Mouse (Mus musculus) right cerebral cortex, adult 18-20 months (tissue): Measurements from ENCODE around the gene Rnf8.

Experiments
- DNase-seq: peaks from one replicate; pipeline ENCODE4 v3.0.0; 2022; ENCODE audit warnings: mixed read lengths

The Rnf8 gene

GRCm38 (mm10) chr17:29628946-29629345 is 14.4 kb downstream of the Rnf8 start:
- DNase-seq: no peak

DNA sequence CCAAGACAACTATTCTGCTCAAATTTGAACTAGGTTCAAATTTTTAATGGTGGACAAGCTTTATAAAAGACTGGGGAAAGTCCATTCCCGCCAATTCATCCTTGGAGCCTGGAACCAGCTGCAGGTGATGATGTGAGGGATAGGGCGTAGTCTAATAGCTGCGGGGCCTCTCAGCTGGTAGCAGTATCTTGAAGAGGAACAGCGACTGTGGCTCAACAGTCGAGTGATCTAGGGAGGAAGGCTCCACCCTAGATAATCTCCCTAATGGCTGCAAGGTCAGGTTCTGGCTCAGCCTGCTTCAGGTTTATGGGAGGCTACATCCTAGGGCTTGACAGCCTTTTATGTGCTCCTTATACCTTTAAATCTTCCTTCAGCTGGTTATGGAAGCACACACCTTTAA is 15.0 kb downstream of the Rnf8 start:
- DNase-seq: no peak

- DNase-seq: no peak
Observed at GRCm38 (mm10) chr17:29632312-29632711, 17.7 kb downstream of the Rnf8 start.

DNA sequence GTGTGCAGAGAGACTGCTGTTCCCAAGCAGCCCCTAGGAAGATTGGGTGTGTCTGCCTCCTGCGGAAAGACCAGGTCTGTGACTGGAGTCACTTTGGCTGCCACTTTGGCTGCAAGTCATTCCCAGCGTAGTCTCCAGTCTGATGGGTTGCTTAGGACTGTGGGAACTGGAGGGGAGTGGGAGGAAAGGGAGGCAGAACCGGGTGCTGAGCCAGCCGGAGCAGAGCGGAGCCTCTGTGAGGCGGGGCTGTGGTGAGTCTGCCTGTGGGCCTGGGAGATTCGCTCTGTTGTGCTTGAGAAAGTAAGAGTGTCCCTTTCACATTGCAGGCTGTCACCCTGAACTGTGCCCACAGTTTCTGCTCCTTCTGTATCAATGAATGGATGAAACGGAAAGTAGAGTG is 20.9 kb downstream of the Rnf8 start:
- DNase-seq: peak; percentile 40

GRCm38 (mm10) chr17:29636118-29636517 is 21.5 kb downstream of the Rnf8 start:
- peak; percentile 45 for DNase-seq

- DNase-seq: no peak
Observed at GRCm38 (mm10) chr17:29637377-29637776, 22.8 kb downstream of the Rnf8 start.

- DNase-seq: no peak
Observed at GRCm38 (mm10) chr17:29637895-29638294, 23.3 kb downstream of the Rnf8 start.

GRCm38 (mm10) chr17:29640971-29641370 is 26.4 kb downstream of the Rnf8 start:
- no peak for DNase-seq

DNA sequence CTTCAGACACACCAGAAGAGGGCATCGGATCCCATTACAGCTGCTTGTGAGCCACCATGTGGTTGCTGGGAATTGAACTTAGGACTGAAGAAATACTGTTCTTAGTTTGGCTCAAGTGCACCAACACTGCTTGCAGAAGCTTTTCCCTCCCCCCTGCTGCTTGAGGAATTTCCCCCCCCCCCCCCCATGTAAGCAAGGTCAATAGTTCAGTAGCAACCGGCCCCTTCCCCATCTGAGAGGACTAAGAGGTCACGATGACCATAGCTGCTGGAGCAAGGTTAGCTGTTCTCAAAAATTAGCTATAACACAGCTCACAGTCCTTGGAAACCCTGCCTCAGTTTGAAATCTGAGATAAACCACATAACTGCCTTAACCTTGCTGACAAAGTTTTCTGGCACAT is 27.6 kb downstream of the Rnf8 start:
- no peak for DNase-seq

DNA sequence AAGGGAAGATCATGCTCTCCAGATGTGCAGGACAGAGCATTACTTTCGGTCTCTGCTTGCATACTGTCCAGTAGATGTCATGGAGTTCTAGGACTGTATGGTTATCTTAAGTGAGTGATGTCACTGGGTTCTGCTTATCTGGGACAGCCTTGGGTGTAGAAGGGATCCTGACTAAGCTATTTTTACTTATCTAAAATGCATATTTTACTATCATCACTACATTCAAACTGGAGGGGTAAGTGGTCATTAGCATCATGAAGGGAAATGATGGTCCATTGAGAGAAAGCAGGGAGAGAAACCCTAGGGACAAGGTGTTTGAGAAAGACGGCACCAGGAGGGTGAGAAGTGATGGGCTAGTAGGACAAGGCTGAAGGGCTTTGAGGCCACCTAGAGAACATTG is 43.7 kb downstream of the Rnf8 start:
- DNase-seq: no peak

- peak; percentile 95 for DNase-seq
Observed at GRCm38 (mm10) chr17:29660076-29660761, 45.6 kb downstream of the Rnf8 start, which contains the start of gene Cmtr1. Cmtr1 (plus strand) TSS chr17:29660595.

DNA sequence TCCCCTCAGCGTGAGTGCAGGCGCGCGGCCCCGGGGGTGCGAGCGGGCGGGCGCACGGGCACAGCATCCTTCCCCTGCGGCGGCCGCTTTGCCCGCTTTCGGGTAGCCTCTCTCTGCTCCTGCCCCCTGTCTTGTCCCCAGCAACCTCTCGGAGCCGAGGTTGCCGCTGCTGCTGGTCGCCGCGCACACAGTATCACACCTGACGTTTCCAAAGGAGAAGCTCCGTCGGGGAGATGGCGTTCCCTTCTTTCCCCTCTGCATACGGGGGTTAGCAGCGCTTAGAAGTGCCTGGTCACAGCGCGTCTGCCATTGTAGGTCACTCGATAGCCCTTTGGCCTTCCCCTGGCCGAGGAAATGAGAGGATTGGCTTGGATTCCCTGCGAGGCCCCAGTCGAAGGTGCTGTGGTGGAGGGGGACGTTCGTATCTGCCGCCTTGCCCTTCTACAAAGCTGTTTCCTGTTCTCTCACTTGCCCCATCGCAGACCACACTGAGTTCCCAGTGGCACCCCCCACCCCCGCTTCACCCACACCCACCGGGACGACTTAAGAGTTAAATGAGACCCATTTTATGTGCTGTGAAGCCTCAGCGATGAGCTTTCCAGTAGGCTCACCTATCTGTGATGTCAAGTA is 46.3 kb downstream of the Rnf8 start:
- DNase-seq: no peak

DNA sequence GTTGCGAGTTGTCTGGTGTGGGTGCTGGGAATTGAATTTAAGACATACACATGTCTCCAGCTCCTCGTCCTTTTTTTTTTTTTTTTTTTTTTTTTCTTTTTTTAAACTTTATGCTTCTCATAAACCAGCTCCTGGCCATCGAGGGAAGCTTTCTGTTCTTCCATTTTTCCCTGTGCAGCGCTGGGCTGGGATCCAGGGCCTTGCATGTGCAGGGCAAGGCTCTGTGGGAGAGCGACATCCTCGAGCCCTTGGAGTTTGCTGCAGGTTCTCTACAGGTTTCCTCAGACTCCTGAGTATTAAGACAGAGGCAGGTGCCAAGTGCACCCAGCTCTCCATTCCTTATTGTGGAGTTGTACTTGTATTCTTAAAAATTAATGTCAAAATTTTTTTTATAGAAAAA is 47.6 kb downstream of the Rnf8 start:
- no peak for DNase-seq

- DNase-seq: peak; percentile 67
Observed at GRCm38 (mm10) chr17:29668051-29668986, 53.7 kb downstream of the Rnf8 start.

GRCm38 (mm10) chr17:29669030-29669429 is 54.4 kb downstream of the Rnf8 start:
- no peak for DNase-seq

DNA sequence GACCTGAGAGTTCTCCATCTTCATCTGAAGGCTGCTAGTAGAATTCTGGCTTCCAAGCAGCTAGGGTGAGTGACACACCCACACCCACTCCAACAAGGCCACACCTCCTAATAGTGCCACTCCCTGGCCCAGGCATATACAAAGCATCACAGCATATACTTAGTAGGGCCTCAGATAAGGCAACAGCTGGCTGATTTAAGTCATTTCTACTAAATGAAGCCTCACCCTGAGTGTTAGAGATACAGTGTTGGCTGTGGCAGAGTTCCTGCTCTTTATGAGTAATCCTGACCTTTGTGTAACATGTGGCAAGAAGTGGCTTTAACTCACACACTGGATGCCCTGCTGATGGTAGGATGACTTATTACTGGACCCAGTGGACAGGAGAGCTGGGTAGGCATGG is 55.3 kb downstream of the Rnf8 start:
- DNase-seq: no peak

GRCm38 (mm10) chr17:29671021-29671420 is 56.4 kb downstream of the Rnf8 start:
- no peak for DNase-seq

- no peak for DNase-seq
Observed at GRCm38 (mm10) chr17:29673325-29673724, 58.7 kb downstream of the Rnf8 start.

GRCm38 (mm10) chr17:29678526-29678925 is 63.9 kb downstream of the Rnf8 start:
- DNase-seq: no peak

- no peak for DNase-seq
Observed at GRCm38 (mm10) chr17:29679038-29679767, 64.6 kb downstream of the Rnf8 start.

- no peak for DNase-seq
Observed at GRCm38 (mm10) chr17:29680174-29680573, 65.6 kb downstream of the Rnf8 start.

DNA sequence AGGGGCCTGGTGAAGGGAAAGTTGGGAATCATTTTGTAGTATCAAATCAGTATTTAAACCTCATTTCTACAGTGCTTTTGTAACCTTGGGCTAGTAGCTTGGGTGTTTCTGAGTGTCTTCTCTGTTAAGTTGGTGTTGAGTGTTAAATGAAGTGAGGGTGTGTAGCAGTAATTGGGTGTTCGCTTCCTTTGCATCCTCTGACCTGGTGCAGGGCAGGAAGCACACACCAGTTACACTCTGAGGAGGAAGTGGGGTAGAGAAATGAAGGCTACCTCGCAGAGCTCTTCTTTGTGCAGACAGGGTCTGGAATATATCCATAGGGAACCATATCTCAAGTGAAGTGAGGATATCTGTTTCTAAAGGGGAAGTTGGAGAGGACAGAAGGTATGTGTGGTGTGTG is 66.3 kb downstream of the Rnf8 start:
- DNase-seq: no peak

GRCm38 (mm10) chr17:29681669-29682068 is 67.1 kb downstream of the Rnf8 start:
- DNase-seq: no peak
